Mouse (Mus musculus) skeletal muscle tissue, postnatal 0 days (tissue): ENCODE measurements around the gene Sult1d1. TPM values are rescaled to one million over a fixed set of nuclear protein-coding genes. Genes with fewer than 3 reads are reported as not detected.

ENCODE experiments used
- microRNA-seq, 2 experiments: library from miRNA; unstranded; fragments of <30 nt; microRNA quantifications; one replicate each; pipeline ENCODE4; 2016
- polyA plus RNA-seq: library from polyadenylated mRNA; unstranded; fragments of >200 nt; fragmentation: Nextera tagmentation; extraction: Ambion mirVana; gene quantifications from 2 replicates; pipeline ENCODE4 v1.2.1, GENCODE M21; 2015

The Sult1d1 gene
- not detected in 2 replicates for polyA plus RNA-seq

DNA sequence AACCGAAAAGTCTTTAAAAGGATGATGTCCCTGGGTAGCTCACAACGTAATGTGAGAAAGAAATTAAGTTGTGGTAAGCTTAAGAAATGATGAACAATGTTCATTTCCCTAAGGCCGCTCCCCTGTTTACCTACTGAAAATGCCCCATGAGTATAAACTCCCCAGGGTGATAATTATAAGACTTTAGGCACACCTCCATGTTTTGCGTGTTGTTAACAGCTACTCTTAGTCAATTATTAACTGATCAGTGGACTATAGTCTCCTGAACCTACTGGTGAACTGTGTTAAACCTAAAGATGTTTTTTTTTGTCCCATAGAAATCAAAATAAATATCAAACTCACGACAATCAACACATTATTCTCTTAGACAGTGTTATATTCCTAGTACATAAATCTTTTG lies at the start of gene Sult1d1:
Sult1d1 (minus strand) TSS at position 183 of the 400 bp plus-strand sequence.

DNA sequence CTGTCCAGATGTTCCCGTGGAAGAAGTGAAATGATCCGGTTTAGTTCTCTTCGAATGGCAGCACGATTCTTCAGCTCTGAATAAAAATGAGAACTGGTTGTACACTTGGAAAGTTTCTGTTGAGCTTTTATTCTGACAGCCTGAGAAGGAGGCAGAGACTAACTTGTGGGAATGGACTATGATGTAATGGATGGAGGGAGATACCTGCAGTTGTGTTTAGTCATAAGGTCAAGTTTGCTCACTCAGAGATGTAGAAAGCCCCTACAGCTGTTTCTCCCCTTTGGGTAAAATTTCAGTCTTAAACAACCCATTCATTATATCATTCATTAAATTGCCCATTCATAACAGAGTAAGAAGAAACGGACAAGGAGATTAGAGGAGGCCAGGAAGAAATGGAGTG lies 22.7 kb upstream of the Sult1d1 start, which contains the start of gene Sult1e1:
Sult1e1 (minus strand) TSS at position 101 of the 400 bp plus-strand sequence.

DNA sequence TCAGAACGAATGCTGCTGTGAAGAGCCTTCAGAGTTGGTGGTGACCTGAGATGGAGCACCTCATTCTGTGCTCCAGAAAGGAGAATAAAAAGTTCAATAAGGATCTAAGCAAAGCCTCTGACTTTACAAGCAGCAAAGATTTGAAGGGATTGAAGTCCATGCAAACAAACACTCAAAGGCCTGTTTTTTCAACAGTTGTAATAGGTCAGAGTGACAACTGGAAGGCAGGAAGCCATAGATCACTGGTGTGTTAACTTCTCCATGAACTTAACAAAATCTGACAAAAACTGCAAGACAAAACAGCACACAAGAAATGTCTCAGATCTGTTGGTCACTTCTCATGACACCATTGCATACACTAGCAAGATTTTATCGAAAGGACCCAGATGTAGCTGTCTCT lies 30.7 kb downstream of the Sult1d1 start, which contains the start of gene Sult1b1:
Sult1b1 (minus strand) TSS at position 85 of the 400 bp plus-strand sequence.

Small RNA genes within 50 kb of the gene (microRNA-seq; reads per million reads assigned to microRNA genes)
- 0.21 to 0.30 reads per million in 2 experiments for gene Mir3969

Other genes with a start within 250 kb of the Sult1d1 start
- not detected in 2 replicates for gene Ugt2a3, start 231.8 kb downstream of the Sult1d1 start, polyA plus RNA-seq
- gene Ugt2b38, start 144.8 kb downstream of the Sult1d1 start, polyA plus RNA-seq = not detected in 2 replicates
- gene Ugt2a2, start 86.8 kb downstream of the Sult1d1 start, polyA plus RNA-seq = not detected in 2 replicates
- gene Gm43638, start 82.2 kb downstream of the Sult1d1 start, polyA plus RNA-seq = not detected in 2 replicates
- gene Ugt2a1, start 78.2 kb downstream of the Sult1d1 start, polyA plus RNA-seq = not detected in 2 replicates
- gene Sult1b1, start 30.8 kb downstream of the Sult1d1 start, polyA plus RNA-seq = not detected in 2 replicates
- gene Sult1e1, start 22.6 kb upstream of the Sult1d1 start, polyA plus RNA-seq = 0.10 TPM in 1 of 2 replicates, not detected in the other
- gene Csn1s1, start 97.2 kb upstream of the Sult1d1 start, polyA plus RNA-seq = not detected in 2 replicates
- not detected in 2 replicates for gene Csn2, start 130.6 kb upstream of the Sult1d1 start, polyA plus RNA-seq
- gene Csn1s2a, start 205.5 kb upstream of the Sult1d1 start, polyA plus RNA-seq = not detected in 2 replicates
- not detected in 2 replicates for gene Csn1s2b, start 239.1 kb upstream of the Sult1d1 start, polyA plus RNA-seq